Mouse (Mus musculus): Measurements from ENCODE around the gene Plk5. TPM values are rescaled to one million over a fixed set of nuclear protein-coding genes. Genes with fewer than 3 reads are reported as not detected.
A peak's percentile ranks its signal among the peaks of the same experiment; 100 is the strongest.

Plk5 gene
- polyA plus RNA-seq, 1 experiment from 2014 or later, result 1.2 TPM

DNA sequence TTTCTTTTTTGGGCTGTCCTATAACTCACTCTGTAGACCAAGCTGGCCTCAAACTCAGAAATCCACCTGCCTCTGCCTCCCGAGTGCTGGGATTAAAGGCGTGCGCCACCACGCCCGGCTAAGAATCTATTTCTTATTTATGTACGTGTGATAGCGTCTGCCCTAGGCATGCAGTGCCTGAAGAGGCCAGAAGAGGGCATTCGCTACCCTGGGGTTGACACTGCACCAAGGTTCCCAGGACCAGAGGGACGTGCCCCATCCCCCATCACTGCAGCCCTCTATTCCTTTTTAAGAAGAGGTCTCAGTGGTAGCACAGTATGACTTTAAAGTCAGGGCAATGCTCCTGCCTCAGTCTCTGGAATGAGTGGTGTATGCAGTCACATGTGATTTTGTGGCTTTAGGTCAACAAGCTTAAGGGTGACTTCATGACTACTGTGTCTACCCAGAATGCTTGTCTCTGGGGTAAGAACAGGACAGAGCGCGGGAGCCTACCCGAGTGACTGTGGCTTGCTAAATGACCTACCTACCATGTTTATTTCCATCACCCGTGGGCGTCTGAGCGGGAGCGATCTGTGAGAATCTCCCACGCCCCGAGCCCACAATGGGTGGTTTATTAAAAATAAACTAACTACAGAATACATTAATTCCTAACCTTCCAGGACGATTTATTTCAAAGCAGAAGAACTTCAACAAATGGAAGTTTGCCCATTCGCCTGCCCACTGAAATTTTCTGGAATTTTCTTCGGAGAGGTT, 13.9 kb downstream of the Plk5 start:
- H3K4me3 ChIP-seq, result no peak overlapping the region
- no peak overlapping the region for H3K9ac ChIP-seq
- no peaks in the 10 kb centered on the region for H3K9me3 ChIP-seq
- 82% methylated on average over 21 of the region's 21 CpGs for WGBS
- H3K4me1 ChIP-seq (replicated peaks), result peaks cover 10% of the 10 kb centered on the region
- H3K27ac ChIP-seq, result no peak overlapping the region
- ATAC-seq (ENCODE audit: low FRiP score), result no peak
- no peak overlapping the region for H3K4me2 ChIP-seq
- no peaks in the 10 kb centered on the region for H3K36me3 ChIP-seq
- H3K27me3 ChIP-seq, result peaks cover 39% of the 10 kb centered on the region

DNA sequence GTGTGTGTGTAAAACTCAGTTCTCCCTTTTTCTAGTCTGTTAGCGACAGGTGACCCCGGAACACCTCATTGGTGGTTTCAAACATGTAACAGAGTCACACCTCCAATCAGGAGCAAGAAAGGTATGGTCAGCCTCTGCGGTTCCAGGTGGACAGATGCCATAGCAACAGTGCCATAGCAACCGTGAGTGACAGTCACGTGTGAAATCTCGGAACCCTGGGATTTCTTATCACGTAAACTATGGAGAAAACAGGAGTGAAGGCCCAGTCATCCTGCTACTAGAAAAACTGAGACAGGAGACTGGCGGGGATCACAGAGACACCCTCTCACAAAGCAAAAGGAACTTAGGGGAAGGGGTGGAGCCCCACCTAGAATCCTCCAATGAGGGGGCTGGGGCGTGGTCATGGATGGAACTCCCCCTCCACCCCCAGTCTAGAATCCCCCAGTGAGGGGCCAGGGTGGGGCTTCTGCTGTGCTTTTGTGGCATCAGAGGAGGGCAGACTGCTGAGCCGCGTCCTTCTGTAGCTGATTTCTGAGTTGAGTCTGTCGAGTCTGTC, 15.2 kb downstream of the Plk5 start:
- H3K9me3 ChIP-seq, result no peaks in the 10 kb centered on the region

GRCm38 (mm10) chr10:80371983-80372382, 15.7 kb downstream of the Plk5 start:
- Histone ChIP-seq H3K4me2 (peak overlapping the region; percentile 38), H3K27ac (peak overlapping the region; percentile 23; the same call in 1 of the 2 replicates), H3K9ac (peak overlapping the region; percentile 46), H3K27me3 (peaks cover 23% of the 10 kb centered on the region), H3K9me3 (no peaks in the 10 kb centered on the region), H3K4me1 (replicated peaks) (peaks cover 10% of the 10 kb centered on the region), H3K4me3 (peak overlapping the region; percentile 20; the same call in 1 of the 2 replicates), H3K36me3 (no peaks in the 10 kb centered on the region)
- WGBS, result 49% methylated on average over 9 of the region's 9 CpGs
- ATAC-seq (ENCODE audit: low FRiP score), result no peak

More for the DNA sequence above, 15.2 kb downstream of the Plk5 start:
- Histone ChIP-seq H3K27ac (peak overlapping the region; percentile 23; the same call in 1 of the 2 replicates), H3K4me3 (peak overlapping the region; percentile 20), H3K4me1 (replicated peaks) (peaks cover 10% of the 10 kb centered on the region), H3K4me2 (peak overlapping the region; percentile 38), H3K9ac (peak overlapping the region; percentile 46), H3K36me3 (no peaks in the 10 kb centered on the region), H3K27me3 (peaks cover 28% of the 10 kb centered on the region)
- WGBS, result 2% methylated on average over 12 of the region's 12 CpGs
- peak; percentile 74 for ATAC-seq (ENCODE audit: low FRiP score)

GRCm38 (mm10) chr10:80372706-80373105, 16.4 kb downstream of the Plk5 start:
- ATAC-seq (ENCODE audit: low FRiP score), result no peak

GRCm38 (mm10) chr10:80374063-80374462, 17.8 kb downstream of the Plk5 start:
- H3K27ac ChIP-seq, result no peak overlapping the region
- H3K27me3 ChIP-seq, result peaks cover 13% of the 10 kb centered on the region; the same call in 1 of the 2 replicates
- no peaks in the 10 kb centered on the region for H3K9me3 ChIP-seq
- WGBS, result 24% methylated on average over 6 of the region's 6 CpGs
- no peak for ATAC-seq (ENCODE audit: low FRiP score)
- no peak overlapping the region for H3K9ac ChIP-seq
- no peak overlapping the region for H3K4me3 ChIP-seq
- no peaks in the 10 kb centered on the region; the same call in 1 of the 2 replicates for H3K36me3 ChIP-seq
- H3K4me1 ChIP-seq (replicated peaks), result peaks cover 10% of the 10 kb centered on the region
- H3K4me2 ChIP-seq, result no peak overlapping the region

More at GRCm38 (mm10) chr10:80372706-80373105, 16.4 kb downstream of the Plk5 start:
- Histone ChIP-seq H3K9me3 (no peaks in the 10 kb centered on the region), H3K36me3 (no peaks in the 10 kb centered on the region), H3K4me1 (replicated peaks) (peaks cover 10% of the 10 kb centered on the region), H3K9ac (0 out of 2 replicates have a peak overlapping the region, but pooled peaks have one; percentile 35), H3K4me2 (no peak overlapping the region), H3K4me3 (no peak overlapping the region), H3K27me3 (peaks cover 16% of the 10 kb centered on the region), H3K27ac (no peak overlapping the region)
- 79% methylated on average over 6 of the region's 6 CpGs for WGBS

GRCm38 (mm10) chr10:80376160-80376559, 19.9 kb downstream of the Plk5 start:
- no peak overlapping the region for H3K4me2 ChIP-seq
- H3K27ac ChIP-seq, result no peak overlapping the region
- no peak overlapping the region for H3K9ac ChIP-seq
- H3K4me1 ChIP-seq (replicated peaks), result peaks cover 15% of the 10 kb centered on the region
- no peak for ATAC-seq (ENCODE audit: low FRiP score)
- no peak overlapping the region for H3K4me3 ChIP-seq
- 0 out of 2 replicates have a peak, but pooled peaks cover 9% of the 10 kb centered on the region for H3K27me3 ChIP-seq
- no peaks in the 10 kb centered on the region for H3K9me3 ChIP-seq
- H3K36me3 ChIP-seq, result peaks cover 19% of the 10 kb centered on the region
- WGBS, result 3% methylated on average over 7 of the region's 7 CpGs

GRCm38 (mm10) chr10:80377716-80378115, 21.5 kb downstream of the Plk5 start:
- peaks cover 34% of the 10 kb centered on the region for H3K36me3 ChIP-seq
- no peaks in the 10 kb centered on the region for H3K9me3 ChIP-seq
- no peak for ATAC-seq (ENCODE audit: low FRiP score)
- H3K4me1 ChIP-seq (replicated peaks), result peaks cover 19% of the 10 kb centered on the region
- WGBS, result 51% methylated on average over 10 of the region's 10 CpGs
- H3K4me3 ChIP-seq, result no peak overlapping the region
- H3K27ac ChIP-seq, result no peak overlapping the region
- H3K9ac ChIP-seq, result no peak overlapping the region
- no peak overlapping the region for H3K4me2 ChIP-seq
- 0 out of 2 replicates have a peak, but pooled peaks cover 2% of the 10 kb centered on the region for H3K27me3 ChIP-seq

DNA sequence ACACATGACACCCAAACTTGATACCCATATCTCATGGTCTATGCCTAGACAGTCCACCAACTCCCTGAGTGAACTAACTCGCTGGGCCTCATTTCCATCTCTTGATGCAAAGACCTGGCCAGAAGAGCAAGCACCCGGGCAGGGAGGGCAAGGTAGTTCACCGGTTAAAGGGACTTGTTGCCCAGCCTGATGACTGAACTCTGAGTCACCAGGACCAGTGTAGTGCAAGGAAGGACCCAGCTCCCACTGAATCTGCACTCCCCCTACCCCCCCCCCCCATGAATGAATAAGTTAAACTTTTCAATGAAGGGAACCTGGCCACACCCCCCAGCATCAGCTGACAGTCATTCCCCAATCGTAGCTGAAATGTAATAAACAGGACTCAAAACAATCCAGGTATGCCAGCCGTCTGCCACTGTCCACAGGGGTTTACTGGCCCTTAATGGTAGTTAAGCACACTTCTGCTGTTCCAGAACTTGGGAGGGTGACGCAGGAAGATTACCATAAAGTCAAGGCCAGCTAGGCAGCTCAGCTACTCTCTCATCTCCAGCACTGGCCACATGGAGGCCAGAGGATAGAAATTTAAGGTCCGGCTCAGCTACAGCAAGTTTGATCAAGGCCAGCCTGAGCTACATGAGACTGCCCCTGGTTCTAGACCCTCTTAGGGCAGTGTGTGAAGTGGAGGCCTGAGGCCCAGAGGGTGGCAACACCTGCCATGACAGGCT, 26.5 kb downstream of the Plk5 start:
- no peak for ATAC-seq (ENCODE audit: low FRiP score)
- Histone ChIP-seq H3K4me3 (peak overlapping the region; percentile 98), H3K9me3 (no peaks in the 10 kb centered on the region), H3K27me3 (no peaks in the 10 kb centered on the region), H3K4me1 (replicated peaks) (peaks cover 47% of the 10 kb centered on the region), H3K27ac (no peak overlapping the region), H3K36me3 (peaks cover 56% of the 10 kb centered on the region), H3K4me2 (peak overlapping the region; percentile 100), H3K9ac (peak overlapping the region; percentile 100)
- 87% methylated on average over 7 of the region's 7 CpGs for WGBS

DNA sequence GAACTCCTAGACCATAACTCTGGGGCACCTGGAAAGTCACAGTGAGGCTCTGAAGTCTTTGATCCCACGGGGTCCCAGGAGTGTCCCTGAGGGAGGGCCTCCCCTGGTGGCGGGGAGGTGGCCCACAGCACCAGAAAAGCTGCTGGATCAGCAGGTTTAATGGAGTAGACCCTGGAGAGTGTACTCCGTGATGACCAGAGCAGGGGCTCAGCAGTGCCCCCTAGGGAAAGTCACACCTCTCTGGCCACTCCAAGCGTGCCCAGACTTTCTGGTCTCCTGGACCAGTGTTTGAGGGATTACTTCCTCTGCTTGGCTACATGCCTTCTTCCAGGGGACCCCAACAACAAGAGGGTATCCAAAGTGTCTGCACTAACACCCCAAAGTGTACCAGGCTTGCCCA, 27.2 kb downstream of the Plk5 start:
- Histone ChIP-seq H3K27ac (peak overlapping the region; percentile 9; the same call in 1 of the 2 replicates), H3K27me3 (no peaks in the 10 kb centered on the region), H3K4me2 (peak overlapping the region; percentile 100), H3K36me3 (peaks cover 56% of the 10 kb centered on the region), H3K4me1 (replicated peaks) (peaks cover 54% of the 10 kb centered on the region), H3K9me3 (no peaks in the 10 kb centered on the region), H3K4me3 (peak overlapping the region; percentile 98), H3K9ac (peak overlapping the region; percentile 100)
- no peak for ATAC-seq (ENCODE audit: low FRiP score)
- WGBS, result 52% methylated on average over 4 of the region's 4 CpGs

GRCm38 (mm10) chr10:80384115-80384639, 27.9 kb downstream of the Plk5 start:
- Histone ChIP-seq H3K9me3 (no peaks in the 10 kb centered on the region), H3K36me3 (peaks cover 55% of the 10 kb centered on the region), H3K27me3 (no peaks in the 10 kb centered on the region), H3K4me2 (peak overlapping the region; percentile 100), H3K4me3 (peak overlapping the region; percentile 98), H3K4me1 (replicated peaks) (peaks cover 57% of the 10 kb centered on the region), H3K27ac (peak overlapping the region; percentile 99), H3K9ac (peak overlapping the region; percentile 100)
- 85% methylated on average over 4 of the region's 4 CpGs for WGBS
- ATAC-seq (ENCODE audit: low FRiP score), result no peak

GRCm38 (mm10) chr10:80384709-80385108, 28.4 kb downstream of the Plk5 start:
- Histone ChIP-seq H3K4me2 (peak overlapping the region; percentile 100), H3K4me3 (peak overlapping the region; percentile 98), H3K4me1 (replicated peaks) (peaks cover 57% of the 10 kb centered on the region), H3K36me3 (peaks cover 51% of the 10 kb centered on the region), H3K9me3 (no peaks in the 10 kb centered on the region), H3K27ac (peak overlapping the region; percentile 99), H3K27me3 (no peaks in the 10 kb centered on the region), H3K9ac (peak overlapping the region; percentile 100)
- no peak for ATAC-seq (ENCODE audit: low FRiP score)
- WGBS, result 62% methylated on average over 7 of the region's 7 CpGs

DNA sequence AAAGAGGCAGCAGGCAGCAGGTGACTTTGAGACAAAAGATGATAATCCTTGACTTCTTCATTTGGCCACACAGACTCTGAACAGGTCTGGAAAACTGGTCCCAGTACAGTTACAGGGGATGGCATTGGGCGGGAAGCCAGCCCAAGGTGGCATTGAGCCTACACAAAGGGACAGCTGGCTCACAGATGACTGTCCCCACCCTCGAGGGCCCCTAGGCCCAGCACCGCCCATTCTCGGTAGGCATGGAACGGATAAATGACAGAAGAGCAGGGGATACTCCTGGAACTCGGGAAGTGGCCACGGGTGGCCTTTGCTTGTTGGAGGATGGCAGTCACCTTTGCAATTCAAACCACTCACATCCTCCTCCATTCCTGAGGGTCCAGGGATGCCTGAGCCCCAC, 29.1 kb downstream of the Plk5 start:
- Histone ChIP-seq H3K4me2 (peak overlapping the region; percentile 100), H3K36me3 (peaks cover 51% of the 10 kb centered on the region), H3K27ac (peak overlapping the region; percentile 99), H3K4me1 (replicated peaks) (peaks cover 57% of the 10 kb centered on the region), H3K9me3 (no peaks in the 10 kb centered on the region), H3K27me3 (no peaks in the 10 kb centered on the region), H3K4me3 (peak overlapping the region; percentile 98), H3K9ac (peak overlapping the region; percentile 100)
- 8% methylated on average over 7 of the region's 7 CpGs for WGBS
- 0 out of 2 replicates have a peak, but pooled peaks have one; percentile 8 for ATAC-seq (ENCODE audit: low FRiP score)

Measured in hindbrain, embryonic 13.5 days (tissue).